Mouse (Mus musculus): ENCODE measurements at regions not wholly inside any gene's neighbourhood (a gene's known extent, or its start where the extent isn't known, plus 50 kb on each side); places are given as distances from the start of the nearest gene placed in this dataset.

DNA sequence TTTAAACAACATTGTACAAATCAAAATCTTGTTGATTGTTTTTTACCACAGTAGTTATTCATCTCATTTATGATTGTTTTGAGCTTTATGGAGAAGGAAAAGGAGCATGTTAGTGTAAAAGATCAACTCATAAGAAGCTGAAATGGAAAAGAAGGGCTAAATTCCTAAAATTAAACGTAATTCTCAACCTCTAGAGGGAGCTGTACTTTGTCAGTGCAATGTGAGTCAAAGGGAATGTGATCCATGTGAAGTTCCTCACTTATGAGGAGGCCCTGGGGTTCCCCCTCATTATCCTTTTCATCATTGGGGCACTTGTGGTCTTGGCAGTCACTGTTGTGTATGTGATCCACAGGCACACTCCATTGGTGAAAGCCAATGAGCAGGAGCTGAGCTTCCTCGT lies 54.0 kb upstream of the Vmn2r7 start:
- DNase-seq (ENCODE audit: low read depth, low spot score) = no peak

DNA sequence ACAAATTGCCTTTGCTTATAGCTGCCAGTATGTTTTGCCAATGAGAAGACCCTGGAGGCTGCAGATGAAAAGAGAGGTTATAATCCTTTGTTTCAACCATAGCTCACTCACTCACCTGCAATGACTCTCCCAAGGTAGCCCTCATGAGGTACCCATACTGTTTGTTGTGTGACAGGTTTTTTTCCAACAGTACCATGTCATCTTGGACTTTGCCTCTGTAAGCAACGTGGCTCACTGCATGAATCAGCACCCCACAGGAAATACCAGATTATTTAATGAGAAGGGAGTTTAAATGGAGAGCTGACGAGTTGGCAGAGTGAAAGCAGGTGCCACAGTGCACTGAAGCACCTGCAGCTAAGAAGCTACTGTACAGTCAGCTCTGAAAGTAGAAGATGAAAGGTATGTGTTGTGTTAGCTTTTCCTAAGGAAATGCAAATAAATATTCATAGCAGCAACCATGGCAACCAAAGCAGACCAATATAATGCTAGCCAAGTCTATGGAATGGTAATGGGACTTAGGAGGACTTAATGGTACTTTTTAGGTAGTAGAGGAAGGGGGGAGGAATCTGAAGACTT lies 56.8 kb upstream of the Vmn2r7 start:
- no peak for DNase-seq (ENCODE audit: low read depth, low spot score)

GRCm38 (mm10) chr3:64949307-64949706 lies 104.7 kb upstream of the Vmn2r7 start:
- DNase-seq (ENCODE audit: low read depth, low spot score) = no peak

DNA sequence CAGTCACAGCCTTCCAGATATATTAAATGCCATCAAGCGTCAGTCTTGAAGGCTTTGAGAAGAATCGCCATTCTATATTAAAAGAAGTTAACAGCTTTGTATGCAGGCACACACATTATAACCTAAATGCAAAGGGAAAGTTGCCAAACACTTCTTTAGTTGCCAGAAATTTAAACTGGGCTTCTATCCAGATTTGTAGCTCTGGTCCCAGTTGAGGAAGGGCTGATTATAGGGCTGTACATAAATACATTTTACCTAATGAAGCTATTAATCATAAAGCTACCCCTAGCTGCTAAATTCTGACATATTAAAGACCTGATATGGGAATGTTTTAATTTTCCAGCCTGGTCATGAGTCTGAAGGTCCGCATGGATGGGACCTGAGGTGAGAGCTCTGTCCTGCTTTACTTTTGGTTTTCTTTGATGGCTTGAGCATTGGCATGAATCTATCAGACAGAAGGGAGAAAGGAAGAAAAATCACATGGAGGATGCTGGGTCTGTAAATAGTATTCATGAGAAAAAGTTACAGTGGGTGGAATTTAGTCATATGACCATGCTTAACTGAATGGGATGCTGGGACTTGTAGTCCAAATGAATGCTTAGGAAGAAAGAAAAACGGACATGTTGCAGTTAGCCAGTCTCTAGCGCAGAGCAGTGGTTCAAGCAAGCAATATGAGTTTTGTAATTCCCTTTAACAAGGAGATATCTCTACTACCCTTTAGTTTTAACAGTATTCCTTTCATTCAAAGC lies 120.3 kb upstream of the Vmn2r7 start:
- no peak for DNase-seq (ENCODE audit: low read depth, low spot score)

GRCm38 (mm10) chr3:64965416-64965980 lies 120.9 kb upstream of the Vmn2r7 start:
- DNase-seq (ENCODE audit: low read depth, low spot score) = no peak

DNA sequence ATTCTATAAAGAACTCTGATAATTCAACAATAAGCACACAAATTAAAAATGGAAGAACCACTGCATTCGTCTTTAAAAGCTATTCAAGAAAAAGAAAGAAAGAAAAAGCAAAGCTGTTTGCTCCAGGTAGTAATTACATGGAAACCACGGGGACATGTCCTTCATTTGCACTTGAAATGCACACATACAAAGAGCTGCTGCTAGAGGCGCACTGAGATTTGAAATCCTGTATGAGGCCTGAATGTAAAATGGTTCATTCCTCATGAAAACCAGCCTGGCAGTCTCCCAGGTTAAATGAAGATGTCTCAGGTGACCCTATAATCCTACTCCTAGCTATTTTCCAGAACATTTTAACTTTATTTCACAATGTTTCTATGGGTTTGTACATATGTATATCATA lies 123.7 kb upstream of the Vmn2r7 start:
- no peak for DNase-seq (ENCODE audit: low read depth, low spot score)

DNA sequence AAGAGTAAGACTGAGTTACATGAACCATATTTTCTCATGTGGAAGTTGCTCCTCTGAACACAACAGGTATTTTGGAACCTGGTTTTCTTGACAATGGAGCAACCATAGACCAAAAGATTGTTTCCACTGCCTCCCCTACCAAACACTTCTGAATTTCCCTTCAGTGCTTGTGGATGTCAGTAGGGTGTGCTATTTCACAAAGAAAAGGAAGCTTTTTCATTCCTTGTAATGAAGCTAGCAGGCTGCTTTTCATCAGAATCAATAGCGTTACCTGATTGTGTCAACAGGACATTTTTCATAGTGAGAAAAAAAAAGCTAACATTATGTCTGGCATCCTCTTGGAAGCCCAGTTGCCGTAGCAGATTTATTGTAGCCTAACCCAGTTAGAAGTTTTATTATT lies 124.8 kb upstream of the Kcnab1 start:
- DNase-seq (ENCODE audit: low read depth, low spot score) = no peak

DNA sequence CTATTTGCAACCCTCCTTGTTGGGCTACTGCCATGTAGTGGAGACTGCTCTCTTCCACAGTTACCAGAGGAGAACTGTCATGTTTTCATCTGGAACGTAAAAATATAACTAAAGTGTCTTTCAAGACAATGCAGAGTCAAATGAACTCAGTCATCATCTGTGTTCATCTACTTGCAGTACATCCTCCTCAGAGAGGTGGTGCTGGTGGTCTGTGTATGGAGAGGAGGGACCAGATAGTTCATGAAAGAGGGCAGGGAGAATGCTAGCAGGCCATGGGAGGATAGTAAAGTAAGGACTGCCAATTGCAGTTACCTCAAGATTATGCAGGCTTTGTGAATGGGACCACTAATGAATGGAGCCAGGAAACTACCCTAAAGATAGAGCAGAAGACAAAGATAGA lies 121.5 kb upstream of the Kcnab1 start:
- DNase-seq (ENCODE audit: low read depth, low spot score) = no peak

DNA sequence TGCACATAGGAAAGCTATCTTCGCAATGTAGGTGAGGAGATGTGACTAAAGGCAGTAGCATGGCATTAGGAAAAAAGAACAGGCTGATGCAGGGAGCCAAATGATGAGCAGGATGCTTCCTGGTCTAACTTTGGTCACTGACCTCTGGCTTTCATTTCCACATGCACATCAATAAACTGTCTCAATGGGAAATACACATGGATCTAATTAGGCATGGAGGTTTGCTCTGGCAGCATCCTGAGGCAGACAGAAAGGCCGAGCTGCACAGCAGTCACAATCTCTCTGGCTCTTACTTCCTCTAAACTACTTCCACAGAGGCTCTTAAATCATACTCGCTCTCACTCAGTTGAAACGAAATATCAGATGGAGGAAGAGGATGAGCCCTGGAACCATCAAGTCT lies 112.7 kb upstream of the Kcnab1 start:
- no peak for DNase-seq (ENCODE audit: low read depth, low spot score)

DNA sequence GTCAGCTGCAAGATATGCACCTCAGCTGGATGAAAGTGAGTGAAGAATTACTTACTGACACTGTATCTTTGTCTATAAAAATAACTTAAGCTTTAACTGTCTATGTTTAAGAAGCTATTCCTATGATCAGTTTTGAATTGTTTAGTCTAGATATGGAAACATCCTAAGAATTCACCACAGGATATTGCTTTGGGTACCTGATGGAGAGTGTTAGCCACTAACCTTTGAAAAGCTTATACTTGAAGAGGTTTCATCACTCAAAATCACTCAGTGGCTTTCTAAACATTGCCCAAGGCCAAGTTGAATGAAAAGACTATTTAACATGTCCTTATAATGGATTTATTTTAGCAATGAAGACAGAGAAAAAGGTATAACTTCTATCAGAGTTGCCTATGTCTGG lies 111.6 kb upstream of the Kcnab1 start:
- DNase-seq (ENCODE audit: low read depth, low spot score) = no peak

DNA sequence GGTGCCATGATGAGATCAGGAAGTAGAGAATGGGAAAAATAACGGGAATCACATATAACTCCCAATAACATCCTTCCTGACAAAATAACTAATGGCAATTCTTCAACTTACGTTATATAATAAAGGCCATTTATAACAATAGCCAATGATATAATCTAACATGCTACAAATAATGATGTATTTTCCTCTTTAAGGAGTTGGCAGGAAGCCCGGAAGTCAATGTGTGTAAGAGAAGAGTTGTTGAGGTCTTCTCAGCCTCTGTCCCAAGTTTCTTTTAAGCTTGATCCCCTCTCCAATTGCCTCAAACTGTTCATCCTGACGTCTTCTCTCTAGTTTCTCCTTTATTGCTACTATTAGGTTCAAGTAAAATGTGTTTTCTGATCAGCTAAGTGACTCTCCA lies 108.1 kb upstream of the Kcnab1 start:
- no peak for DNase-seq (ENCODE audit: low read depth, low spot score)

DNA sequence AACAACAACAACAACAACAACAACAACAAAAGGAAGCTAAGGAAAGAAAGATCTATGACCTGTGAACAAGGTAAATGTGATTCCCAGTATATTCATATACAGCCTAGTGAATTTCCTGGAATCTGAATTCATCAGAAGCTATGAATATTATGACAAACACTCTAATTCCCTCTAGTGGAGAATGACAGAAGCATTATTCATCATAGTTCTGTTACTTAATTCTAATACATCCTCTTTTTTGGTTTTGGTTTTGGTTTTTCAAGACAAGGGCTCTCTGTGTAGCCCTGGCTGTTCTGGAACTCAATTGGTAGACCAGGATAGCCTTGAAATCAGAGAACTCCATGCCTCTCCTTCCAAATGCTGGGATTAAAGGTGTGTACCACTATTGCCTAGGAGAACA lies 106.6 kb upstream of the Kcnab1 start:
- DNase-seq (ENCODE audit: low read depth, low spot score) = no peak

- DNase-seq (ENCODE audit: low read depth, low spot score) = no peak
These were observed 103.1 kb upstream of the Kcnab1 start for GRCm38 (mm10) chr3:65006127-65006526.

GRCm38 (mm10) chr3:65006565-65006964 lies 102.6 kb upstream of the Kcnab1 start:
- no peak for DNase-seq (ENCODE audit: low read depth, low spot score)

DNA sequence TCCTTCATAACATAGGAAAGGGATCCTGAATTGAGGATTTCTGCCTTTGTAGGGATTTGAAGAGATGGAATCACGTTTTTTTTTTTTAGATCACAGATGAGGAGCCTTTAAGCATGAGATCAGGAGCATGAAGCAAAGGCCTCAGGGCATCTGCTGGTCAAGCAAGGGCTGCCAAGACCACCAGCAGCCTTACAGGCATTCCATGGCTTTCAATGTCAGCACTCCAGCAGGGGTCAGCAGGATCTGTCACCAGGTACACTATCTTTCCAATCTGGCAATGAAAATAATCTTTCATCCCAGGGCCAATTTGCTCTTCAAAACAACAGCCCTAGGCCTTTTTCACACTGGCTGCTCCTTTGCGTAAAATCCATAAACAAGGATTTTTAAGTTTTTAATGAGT lies 85.3 kb upstream of the Kcnab1 start:
- DNase-seq (ENCODE audit: low read depth, low spot score) = no peak

DNA sequence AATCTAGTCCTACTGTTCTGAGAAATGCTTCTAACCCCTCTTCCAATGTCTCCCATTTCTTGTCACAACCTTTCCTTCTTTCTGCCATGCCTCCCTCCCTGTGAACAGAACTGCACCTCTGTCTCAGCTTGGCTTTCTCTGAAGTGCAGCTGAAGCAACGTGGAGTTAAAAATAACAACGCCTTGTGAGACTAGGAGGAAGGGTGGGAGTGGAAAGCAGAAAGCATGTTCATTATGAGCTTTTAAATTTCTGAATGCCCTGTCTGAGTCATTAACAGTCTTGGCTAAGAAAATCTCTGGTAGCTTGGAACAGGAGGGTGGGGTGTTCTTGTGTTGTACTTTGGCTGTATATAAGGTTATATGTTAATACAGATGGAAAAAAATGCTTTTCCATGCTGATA lies 71.6 kb upstream of the Kcnab1 start:
- no peak for DNase-seq (ENCODE audit: low read depth, low spot score)

DNA sequence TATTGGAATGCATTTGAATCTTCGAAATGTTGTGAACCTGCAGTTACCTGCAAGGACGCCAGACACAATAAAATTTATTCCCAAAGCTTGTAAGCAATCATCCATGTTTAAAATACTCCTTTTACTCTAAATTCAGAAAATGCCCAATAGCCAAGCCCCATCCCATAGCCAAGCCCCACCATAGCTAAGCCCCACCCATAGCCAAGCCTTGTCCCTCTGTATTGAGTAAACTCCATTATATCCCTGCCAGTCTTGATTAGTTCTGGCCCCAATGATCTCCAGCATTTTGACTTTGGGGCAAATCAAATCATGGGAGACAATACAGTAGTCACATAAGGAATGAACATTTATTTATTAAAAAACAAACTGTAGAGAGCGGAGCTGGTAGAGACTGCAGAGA lies 61.3 kb upstream of the Kcnab1 start:
- no peak for DNase-seq (ENCODE audit: low read depth, low spot score)

- DNase-seq (ENCODE audit: low read depth, low spot score) = peak; percentile 4
These were observed 53.8 kb upstream of the Kcnab1 start for GRCm38 (mm10) chr3:65055401-65055800.

Measured in retina, adult 2 months (tissue).